Mouse (Mus musculus): ENCODE results near the gene Ncoa5. TPM values are rescaled to one million over a fixed set of nuclear protein-coding genes. Genes with fewer than 3 reads are reported as not detected.

The Ncoa5 gene
- 25.1 and 28.7 TPM in 2 replicates for polyA plus RNA-seq (2012; rRNA removed)

GRCm38 (mm10) chr2:165034131-165035057, at the start of gene Ncoa5:
Gene Ncoa5, minus strand, starts transcription at chr2:165034867.
- DNase-seq (ENCODE audit: low read depth in 1 of 2, low spot score in 2 of 2): peak; percentile 86 to 99
- H3K27me3 ChIP-seq (ENCODE audit: control insufficient read depth, insufficient read depth, low read length): no peaks in the 10 kb centered on the region
- H3K27ac ChIP-seq (ENCODE audit: insufficient read depth, low read length): peak within 1 kb of the TSS; percentile 78
- H3K4me3 ChIP-seq (ENCODE audit: extremely low read depth, insufficient read depth, insufficient read length): peak within 1 kb of the TSS; percentile 95
- no peaks in the 10 kb centered on the region for H3K36me3 ChIP-seq (ENCODE audit: control insufficient read depth, insufficient read depth, low read length)
- WGBS: under 1% methylated on average over 98 of the region's 111 CpGs
- H3K4me1 ChIP-seq (ENCODE audit: control insufficient read depth, insufficient read depth, insufficient read length): peaks cover 6% of the 10 kb centered on the region; the same call in 1 of the 2 replicates
- TF ChIP-seq CTCF (IDR thresholded peaks at IDR 0.05; ENCODE audit: extremely low read depth, insufficient read depth, insufficient read length, insufficient replicate concordance) (0 out of 2 replicates have a peak, but pooled peaks have one; percentile 8), POLR2A (IDR thresholded peaks at IDR 0.05; ENCODE audit: low read depth, low read length) (peak; percentile 18; the same call in 1 of the 2 replicates)

GRCm38 (mm10) chr2:165081257-165081656, 46.6 kb upstream of the Ncoa5 start:
- 29% methylated on average over 7 of the region's 7 CpGs for WGBS
- Histone ChIP-seq H3K27me3 (ENCODE audit: control insufficient read depth, insufficient read depth, low read length) (peaks cover 1% of the 10 kb centered on the region), H3K4me1 (ENCODE audit: control insufficient read depth, insufficient read depth, insufficient read length) (no peaks in the 10 kb centered on the region), H3K36me3 (ENCODE audit: control insufficient read depth, insufficient read depth, low read length) (no peaks in the 10 kb centered on the region), H3K4me3 (ENCODE audit: extremely low read depth, insufficient read depth, insufficient read length) (no peak overlapping the region), H3K27ac (ENCODE audit: insufficient read depth, low read length) (no peak overlapping the region)
- no peak for TF ChIP-seq CTCF (IDR thresholded peaks at IDR 0.05; ENCODE audit: extremely low read depth, insufficient read depth, insufficient read length, insufficient replicate concordance)
- no peak for TF ChIP-seq POLR2A (IDR thresholded peaks at IDR 0.05; ENCODE audit: low read depth, low read length)
- DNase-seq (ENCODE audit: low read depth in 1 of 2, low spot score in 2 of 2): no peak

GRCm38 (mm10) chr2:165080657-165081056, 46.0 kb upstream of the Ncoa5 start:
- Histone ChIP-seq H3K36me3 (ENCODE audit: control insufficient read depth, insufficient read depth, low read length) (no peaks in the 10 kb centered on the region), H3K27me3 (ENCODE audit: control insufficient read depth, insufficient read depth, low read length) (peaks cover 1% of the 10 kb centered on the region), H3K27ac (ENCODE audit: insufficient read depth, low read length) (no peak overlapping the region), H3K4me3 (ENCODE audit: extremely low read depth, insufficient read depth, insufficient read length) (no peak overlapping the region), H3K4me1 (ENCODE audit: control insufficient read depth, insufficient read depth, insufficient read length) (no peaks in the 10 kb centered on the region)
- DNase-seq (ENCODE audit: low read depth in 1 of 2, low spot score in 2 of 2): no peak
- WGBS: 34% methylated on average over 9 of the region's 9 CpGs
- TF ChIP-seq POLR2A (IDR thresholded peaks at IDR 0.05; ENCODE audit: low read depth, low read length) (no peak), CTCF (IDR thresholded peaks at IDR 0.05; ENCODE audit: extremely low read depth, insufficient read depth, insufficient read length, insufficient replicate concordance) (no peak)

- H3K27me3 ChIP-seq (ENCODE audit: control insufficient read depth, insufficient read depth, low read length): peaks cover 1% of the 10 kb centered on the region
- DNase-seq (ENCODE audit: low read depth in 1 of 2, low spot score in 2 of 2): no peak
- H3K27ac ChIP-seq (ENCODE audit: insufficient read depth, low read length): no peak overlapping the region
- no peaks in the 10 kb centered on the region for H3K36me3 ChIP-seq (ENCODE audit: control insufficient read depth, insufficient read depth, low read length)
- 21% methylated on average over 10 of the region's 10 CpGs for WGBS
- TF ChIP-seq POLR2A (IDR thresholded peaks at IDR 0.05; ENCODE audit: low read depth, low read length) (no peak), CTCF (IDR thresholded peaks at IDR 0.05; ENCODE audit: extremely low read depth, insufficient read depth, insufficient read length, insufficient replicate concordance) (no peak)
- no peaks in the 10 kb centered on the region for H3K4me1 ChIP-seq (ENCODE audit: control insufficient read depth, insufficient read depth, insufficient read length)
- no peak overlapping the region for H3K4me3 ChIP-seq (ENCODE audit: extremely low read depth, insufficient read depth, insufficient read length)
Measured at GRCm38 (mm10) chr2:165078605-165079004, 43.9 kb upstream of the Ncoa5 start.

- Histone ChIP-seq H3K27me3 (ENCODE audit: control insufficient read depth, insufficient read depth, low read length) (peaks cover 1% of the 10 kb centered on the region), H3K36me3 (ENCODE audit: control insufficient read depth, insufficient read depth, low read length) (no peaks in the 10 kb centered on the region), H3K27ac (ENCODE audit: insufficient read depth, low read length) (no peak overlapping the region), H3K4me3 (ENCODE audit: extremely low read depth, insufficient read depth, insufficient read length) (no peak overlapping the region), H3K4me1 (ENCODE audit: control insufficient read depth, insufficient read depth, insufficient read length) (no peaks in the 10 kb centered on the region)
- 24% methylated on average over 8 of the region's 8 CpGs for WGBS
- no peak for DNase-seq (ENCODE audit: low read depth in 1 of 2, low spot score in 2 of 2)
- TF ChIP-seq POLR2A (IDR thresholded peaks at IDR 0.05; ENCODE audit: low read depth, low read length) (no peak), CTCF (IDR thresholded peaks at IDR 0.05; ENCODE audit: extremely low read depth, insufficient read depth, insufficient read length, insufficient replicate concordance) (no peak)
Measured at GRCm38 (mm10) chr2:165078045-165078444, 43.4 kb upstream of the Ncoa5 start.

GRCm38 (mm10) chr2:165077055-165077454, 42.4 kb upstream of the Ncoa5 start:
- Histone ChIP-seq H3K4me1 (ENCODE audit: control insufficient read depth, insufficient read depth, insufficient read length) (no peaks in the 10 kb centered on the region), H3K27ac (ENCODE audit: insufficient read depth, low read length) (no peak overlapping the region), H3K36me3 (ENCODE audit: control insufficient read depth, insufficient read depth, low read length) (no peaks in the 10 kb centered on the region), H3K4me3 (ENCODE audit: extremely low read depth, insufficient read depth, insufficient read length) (no peak overlapping the region), H3K27me3 (ENCODE audit: control insufficient read depth, insufficient read depth, low read length) (peaks cover 1% of the 10 kb centered on the region)
- no peak for DNase-seq (ENCODE audit: low read depth in 1 of 2, low spot score in 2 of 2)
- 26% methylated on average over 9 of the region's 9 CpGs for WGBS
- TF ChIP-seq CTCF (IDR thresholded peaks at IDR 0.05; ENCODE audit: extremely low read depth, insufficient read depth, insufficient read length, insufficient replicate concordance): no peak
- no peak for TF ChIP-seq POLR2A (IDR thresholded peaks at IDR 0.05; ENCODE audit: low read depth, low read length)
